7 mouse cellular contexts compared by ENCODE assay signal in the genomic region with DNA sequence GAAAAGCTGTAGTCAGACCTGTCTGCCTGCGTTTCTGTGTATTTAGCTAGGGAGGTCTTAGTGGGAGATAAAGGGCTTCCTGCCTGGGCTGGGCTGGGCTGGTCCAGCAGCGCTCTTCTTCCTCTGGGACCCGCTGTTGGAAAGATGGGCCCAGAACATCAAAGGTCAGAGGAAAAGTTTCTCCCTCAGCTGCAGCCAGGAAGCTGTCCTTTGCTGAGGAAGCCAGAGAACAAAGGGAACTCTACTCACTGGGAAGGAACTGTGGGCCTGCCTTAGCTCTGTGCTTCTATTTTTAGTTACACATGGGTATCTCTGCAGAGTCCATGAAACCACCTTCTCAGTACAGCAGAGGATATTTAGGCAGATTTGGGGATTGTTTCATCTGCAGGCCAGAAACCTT.
DNase-seq lines count a peak whose midpoint lies in the region; ATAC-seq lines count a peak whose summit lies in the region.

No protein-coding gene starts in this region.

- H3K4me2 ChIP-seq in neural tube, embryonic 11.5 days (ENCODE audit: low read depth), result no peak overlapping the region

- intact Hi-C loops in heart, postnatal 10 days (cut with DNase I), result loop anchor here (2.0 kb wide), 1 partner anchor 37 kb away; no protein-coding TSS in a partner anchor
- intact Hi-C loops in left cerebral cortex, postnatal 25 days (cut with DNase I), result no loop called here

- ATAC-seq in neural tube, embryonic 11.5 days (ENCODE audit: insufficient read depth, low FRiP score, low TSS enrichment), result no peak
- ATAC-seq in megakaryocyte progenitor cell, adult 5-6 weeks (replicated peaks; ENCODE audit: poor library complexity), result no peak

- DNase-seq in neural tube, embryonic 11.5 days (ENCODE audit: low spot score), result peak; percentile 14
- DNase-seq in neural tube, embryonic 10.5 days (ENCODE audit: extremely low spot score, low spot score), result no peak
- peak; percentile 53 to 62 for DNase-seq in heart, postnatal 10 days
- DNase-seq in kidney, postnatal 4 days, result peak; percentile 17 to 36
- DNase-seq in frontal cortex, postnatal 10 days (ENCODE audit: low spot score in 2 of 2), result no peak
- DNase-seq in left cerebral cortex, postnatal 25 days (ENCODE audit: low spot score in 2 of 2), result no peak

- no peak overlapping the region for H3K27ac ChIP-seq in neural tube, embryonic 11.5 days (ENCODE audit: low read depth, low read length)

- no peaks in the 10 kb centered on the region for H3K4me1 ChIP-seq in neural tube, embryonic 11.5 days (ENCODE audit: control insufficient read depth, insufficient read depth, low read length)

- 61% methylated on average over 3 of the region's 3 CpGs for WGBS in neural tube, embryonic 11.5 days

- no peaks in the 10 kb centered on the region for H3K9me3 ChIP-seq in neural tube, embryonic 11.5 days (ENCODE audit: control insufficient read depth, low read length)

- H3K27me3 ChIP-seq in neural tube, embryonic 11.5 days (ENCODE audit: control insufficient read depth, insufficient read depth, low read length), result no peaks in the 10 kb centered on the region

- H3K9ac ChIP-seq in neural tube, embryonic 11.5 days (ENCODE audit: low read length), result no peak overlapping the region

- no peak overlapping the region for H3K4me3 ChIP-seq in neural tube, embryonic 11.5 days (ENCODE audit: low read depth, low read length)

- no peaks in the 10 kb centered on the region for H3K36me3 ChIP-seq in neural tube, embryonic 11.5 days (ENCODE audit: control insufficient read depth, insufficient read depth, low read length)

Comparison
In these comparisons a context has a peak if more than half of its experiments do, and no peak if none do; other contexts are left out.
1. DNase-seq: peak in neural tube, embryonic 11.5 days (single experiment), heart, postnatal 10 days (2 of 2) and kidney, postnatal 4 days (2 of 2); none in neural tube, embryonic 10.5 days (single experiment), frontal cortex, postnatal 10 days (0 of 2) and left cerebral cortex, postnatal 25 days (0 of 2).